Mouse (Mus musculus) embryonic fibroblast, embryonic 13.5 days (primary cell): ENCODE data around the gene Hsd17b7.

Experiments used
- CTCF ChIP-seq: IDR thresholded peaks from 2 replicates; pipeline ENCODE4 v1.5.1; 2011; ENCODE audit warnings: mild to moderate bottlenecking, control low read depth, low read length, moderate library complexity, borderline replicate concordance; ENCODE audit not compliant: insufficient read depth
- POLR2A ChIP-seq: IDR thresholded peaks from 2 replicates; pipeline ENCODE4 v1.6.1; 2011; ENCODE audit warnings: low read depth, mild to moderate bottlenecking, control low read depth, low read length, moderate library complexity

- TF ChIP-seq POLR2A (no peak), CTCF (no peak)
Measured at GRCm38 (mm10) chr1:170005297-170005696, 36.3 kb upstream of the Hsd17b7 start.
